Mouse (Mus musculus) adipose tissue, adult 10 weeks (tissue): Measurements from ENCODE around the gene Cfap300. TPM values are rescaled to one million over a fixed set of nuclear protein-coding genes. Genes with fewer than 3 reads are reported as not detected.

Experiments used
- polyA plus RNA-seq: library from polyadenylated mRNA; stranded (reverse); fragments of 350-450 nt; fragmentation: Illumina TruSeq; extraction: RNeasy Lipid Tissue Mini Kit (QIAGEN cat#74804); gene quantifications from one replicate; pipeline ENCODE4 v1.2.3, GENCODE M21; 2014; ENCODE audit warnings: low read depth, low replicate concordance

Gene Cfap300
- polyA plus RNA-seq: 6.8 TPM

DNA sequence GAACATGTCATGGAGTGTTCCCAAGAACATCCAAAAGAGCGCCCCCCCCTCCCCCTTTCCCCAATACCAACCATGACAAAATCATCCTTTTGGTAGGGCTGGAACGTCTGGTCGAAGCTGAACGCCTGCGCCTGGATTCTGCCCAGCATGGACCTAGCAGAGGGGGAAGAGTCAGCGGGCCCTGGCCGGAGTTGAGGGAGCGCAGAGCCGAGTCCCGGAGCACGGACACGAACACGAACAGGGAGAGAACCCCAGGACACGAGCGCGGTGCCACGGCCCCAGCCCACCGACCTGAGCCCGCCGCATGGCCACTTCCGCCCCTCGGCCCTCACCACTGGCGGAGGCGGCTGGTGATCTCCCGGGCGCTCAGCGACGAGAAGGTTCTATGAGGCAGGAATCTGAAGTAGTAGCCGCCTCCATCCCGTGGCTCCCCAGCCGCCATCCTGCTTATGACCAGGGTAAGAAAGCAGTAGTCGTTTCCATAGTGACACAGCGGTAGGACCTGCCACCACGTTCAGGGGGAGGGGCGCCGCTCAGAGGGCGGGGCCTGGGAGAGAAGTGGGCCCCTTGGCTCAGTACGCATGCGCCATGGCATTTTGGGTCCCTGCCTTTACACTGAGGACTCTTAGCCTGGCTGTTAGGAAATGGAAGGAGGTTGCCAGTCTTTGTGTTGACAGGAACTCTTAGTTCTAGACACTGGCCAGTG is at the start of gene Cfap300:
Gene Cfap300 (minus strand): TSS at position 486 of the 706 bp plus-strand sequence.

DNA sequence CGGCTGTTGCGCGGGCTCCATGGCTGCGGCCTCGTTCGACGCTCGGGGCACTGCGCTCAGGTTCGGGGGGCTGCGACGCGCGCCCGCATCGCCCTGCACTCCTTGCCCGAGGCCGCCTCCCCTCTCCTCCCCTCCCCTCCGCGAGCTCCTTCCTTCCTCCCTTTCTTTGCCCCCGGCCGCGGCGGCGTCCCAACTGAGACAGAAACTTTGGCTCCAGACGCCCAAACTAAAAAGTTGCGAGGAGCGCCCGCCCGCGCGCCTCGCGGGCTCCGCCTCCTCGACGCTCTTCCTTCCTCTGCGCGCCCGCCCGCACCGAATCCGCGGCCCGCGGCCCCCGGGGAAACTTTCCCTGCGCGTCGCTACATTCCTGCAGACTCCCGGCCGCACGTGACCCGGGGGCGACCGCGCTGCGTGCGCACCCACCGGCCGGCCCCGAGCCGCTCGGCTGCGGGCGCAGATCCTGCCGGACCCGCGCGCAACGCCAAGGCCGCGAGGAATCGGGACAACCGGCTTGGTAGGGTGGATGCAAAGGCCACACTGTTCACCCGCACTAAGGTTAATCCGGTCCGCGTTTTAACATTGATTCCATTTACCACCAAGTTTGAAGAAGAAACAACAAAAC is 38.1 kb downstream of the Cfap300 start, which contains the start of gene Yap1:
Gene Yap1 (minus strand): TSS at position 227 of the 622 bp plus-strand sequence.

Other genes starting within 250 kb of the Cfap300 start
- 45.5 TPM for gene Birc2, start 205.8 kb downstream of the Cfap300 start, polyA plus RNA-seq
- gene Birc3, start 169.6 kb downstream of the Cfap300 start, polyA plus RNA-seq: 32.0 TPM
- 59.1 TPM for gene Yap1, start 38.2 kb downstream of the Cfap300 start, polyA plus RNA-seq
- gene Cep126, start 91.5 kb upstream of the Cfap300 start, polyA plus RNA-seq: 11.6 TPM